Mouse (Mus musculus) intestine, embryonic 14.5 days (tissue): ENCODE results near the gene Mef2a. TPM values are rescaled to one million over a fixed set of nuclear protein-coding genes. Genes with fewer than 3 reads are reported as not detected.
A peak's percentile ranks its signal among the peaks of the same experiment; 100 is the strongest.

ENCODE experiments used
- ATAC-seq: fragments of 200-750 bp; cut with Nextera tagmentation; replicated peaks from 2 replicates; pipeline ENCODE4 v1.8.0; 2017; ENCODE audit warnings: low read depth, moderate number of reproducible peaks, moderate TSS enrichment, moderate library complexity; ENCODE audit not compliant: low FRiP score, low TSS enrichment
- DNase-seq: peaks from one replicate; pipeline ENCODE4 v3.0.0-alpha.2; 2018; ENCODE audit warnings: low spot score
- H3K27ac ChIP-seq: fragments of 300-500 bp; sonication (generic); 2 replicates; pipeline ENCODE4 v1.5.1; 2014; ENCODE audit warnings: low read depth, mild to moderate bottlenecking, control low read depth
- H3K27me3 ChIP-seq: fragments of 300-500 bp; sonication (generic); replicated peaks from 2 replicates; pipeline ENCODE4 v1.6.1; 2014; ENCODE audit warnings: low read length, control low read depth; ENCODE audit not compliant: control insufficient read depth, insufficient read depth
- H3K36me3 ChIP-seq: fragments of 300-500 bp; sonication (generic); 2 replicates; pipeline ENCODE4 v1.6.1; 2014; ENCODE audit warnings: low read length, control low read depth; ENCODE audit not compliant: control insufficient read depth, insufficient read depth
- H3K4me1 ChIP-seq: fragments of 300-500 bp; sonication (generic); replicated peaks from 2 replicates; pipeline ENCODE4 v1.6.1; 2014; ENCODE audit warnings: low read length, control low read depth, mixed read lengths; ENCODE audit not compliant: control insufficient read depth, insufficient read depth
- H3K4me2 ChIP-seq: fragments of 300-500 bp; sonication (generic); 2 replicates; pipeline ENCODE4 v1.6.1; 2014; ENCODE audit warnings: low read length
- H3K4me3 ChIP-seq: fragments of 300-500 bp; sonication (generic); 2 replicates; pipeline ENCODE4 v1.5.1; 2014; ENCODE audit warnings: low read depth, low read length, control low read depth, mixed read lengths
- H3K9ac ChIP-seq: fragments of 300-500 bp; sonication (generic); 2 replicates; pipeline ENCODE4 v1.6.1; 2014; ENCODE audit warnings: mild to moderate bottlenecking, low read length
- H3K9me3 ChIP-seq: fragments of 300-500 bp; sonication (generic); 2 replicates; pipeline ENCODE4 v1.6.1; 2016; ENCODE audit warnings: low read length, control low read depth; ENCODE audit not compliant: control insufficient read depth
- WGBS: fragments of 180-500 bp; shearing (Covaris S2); extraction: QIAGEN DNeasy Blood & Tissue Kit; methylation state at CpG from one replicate; pipeline ENCODE4 v1.1.7; 2014; 5-methylcytosine and 5-hydroxymethylcytosine counted together
- polyA plus RNA-seq: library from polyadenylated mRNA; unstranded; fragments of >200 nt; fragmentation: Nextera tagmentation; extraction: Ambion mirVana; gene quantifications from 2 replicates; pipeline ENCODE4 v1.2.1, GENCODE M21; 2014

Gene Mef2a
- polyA plus RNA-seq, 1 experiment from 2014 or later: 35.3 TPM

- Histone ChIP-seq H3K27me3 (no peaks in the 10 kb centered on the region), H3K27ac (no peak overlapping the region), H3K36me3 (no peaks in the 10 kb centered on the region), H3K9me3 (no peaks in the 10 kb centered on the region), H3K4me2 (no peak overlapping the region), H3K4me3 (no peak overlapping the region), H3K4me1 (no peaks in the 10 kb centered on the region), H3K9ac (no peak overlapping the region)
- WGBS: 88% methylated on average over 9 of the region's 9 CpGs
- ATAC-seq (no peak), DNase-seq (no peak)
These were observed 166.8 kb downstream of the Mef2a start for GRCm38 (mm10) chr7:67205734-67206425.

- 67% methylated on average over 3 of the region's 3 CpGs for WGBS
- no peak for ATAC-seq
- DNase-seq: no peak
These were observed 169.0 kb downstream of the Mef2a start for GRCm38 (mm10) chr7:67203625-67204024.

GRCm38 (mm10) chr7:67199412-67199811 is 173.2 kb downstream of the Mef2a start:
- DNase-seq (peak; percentile 86), ATAC-seq (0 out of 2 replicates have a peak, but pooled peaks have one; percentile 47)
- Histone ChIP-seq H3K4me3 (no peak overlapping the region), H3K36me3 (no peaks in the 10 kb centered on the region), H3K27me3 (no peaks in the 10 kb centered on the region), H3K4me2 (no peak overlapping the region), H3K4me1 (no peaks in the 10 kb centered on the region), H3K9me3 (0 out of 2 replicates have a peak, but pooled peaks cover 2% of the 10 kb centered on the region), H3K27ac (no peak overlapping the region), H3K9ac (no peak overlapping the region)
- WGBS: 16% methylated on average over 10 of the region's 10 CpGs

More at GRCm38 (mm10) chr7:67203625-67204024, 169.0 kb downstream of the Mef2a start:
- Histone ChIP-seq H3K27ac (no peak overlapping the region), H3K4me3 (no peak overlapping the region), H3K9me3 (no peaks in the 10 kb centered on the region), H3K27me3 (no peaks in the 10 kb centered on the region), H3K36me3 (no peaks in the 10 kb centered on the region), H3K4me2 (no peak overlapping the region), H3K9ac (no peak overlapping the region), H3K4me1 (no peaks in the 10 kb centered on the region)

- no peaks in the 10 kb centered on the region for H3K36me3 ChIP-seq
- no peak overlapping the region for H3K4me3 ChIP-seq
- 26% methylated on average over 4 of the region's 4 CpGs for WGBS
- DNase-seq (no peak), ATAC-seq (no peak)
- no peaks in the 10 kb centered on the region for H3K27me3 ChIP-seq
- no peak overlapping the region for H3K27ac ChIP-seq
- H3K9me3 ChIP-seq: no peaks in the 10 kb centered on the region
- H3K4me1 ChIP-seq: no peaks in the 10 kb centered on the region
- H3K4me2 ChIP-seq: no peak overlapping the region
- no peak overlapping the region for H3K9ac ChIP-seq
These were observed 188.9 kb downstream of the Mef2a start for GRCm38 (mm10) chr7:67183786-67184185.

Other genes starting within 250 kb of the Mef2a start
- gene Lysmd4, start 150.3 kb downstream of the Mef2a start, polyA plus RNA-seq: 10.6 and 12.2 TPM in 2 replicates